ENCODE assay signal across 21 mouse cellular contexts in the genomic region with DNA sequence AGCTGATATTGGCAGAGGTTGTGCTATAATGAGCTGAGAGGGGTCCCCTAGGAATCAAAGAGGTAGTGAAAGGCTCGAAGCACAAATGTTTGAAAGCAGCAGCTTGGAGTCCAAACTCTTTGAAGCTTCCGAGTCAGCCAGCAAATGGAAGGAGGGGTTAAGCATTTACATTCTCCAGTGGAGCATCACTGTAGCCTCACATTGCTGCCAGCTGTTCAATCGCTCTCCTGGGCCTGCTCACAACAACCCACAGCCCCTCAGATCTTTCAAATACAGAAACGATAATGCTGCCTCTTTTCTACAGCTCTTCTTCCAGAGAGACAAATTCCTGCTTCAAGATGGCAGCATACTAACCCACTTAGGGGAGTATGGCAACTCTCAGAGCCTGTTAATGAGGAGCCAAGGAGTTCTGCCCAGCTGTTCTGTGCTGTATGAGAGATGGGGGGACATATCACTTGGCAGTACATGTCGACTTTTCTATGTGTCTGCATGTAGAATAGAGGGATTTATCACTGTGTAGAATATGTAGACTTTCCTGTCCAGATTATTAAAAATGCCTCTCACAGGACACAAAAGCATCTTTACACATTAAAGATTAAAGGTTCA.
DNase-seq lines count a peak whose midpoint lies in the region; ATAC-seq and TF ChIP-seq lines count a peak whose summit lies in the region.
"Had no signal": no experiment of that assay in that cellular context is flagged by ENCODE, and none has a peak within 500 bp of the region (broad histone marks: within the 10 kb centered on the region; RNA-seq: fewer than 3 reads in every experiment).

No protein-coding gene starts in this region.

- H3K4me2 ChIP-seq in forebrain, embryonic 13.5 days, result no peak overlapping the region
- H3K4me2 ChIP-seq in forebrain, embryonic 16.5 days (ENCODE audit: low read length), result no peak overlapping the region
- no peak overlapping the region for H3K4me2 ChIP-seq in hindbrain, embryonic 16.5 days (ENCODE audit: low read length)
- H3K4me2 ChIP-seq in hindbrain, postnatal 0 days (ENCODE audit: low read depth, low read length), result no peak overlapping the region
- no peak overlapping the region for H3K4me2 ChIP-seq in midbrain, embryonic 15.5 days
- H3K4me2 ChIP-seq in midbrain, embryonic 11.5 days, result no peak overlapping the region
- H3K4me2 ChIP-seq in neural tube, embryonic 14.5 days (ENCODE audit: low read depth, low read length), result no peak overlapping the region
- H3K4me2 ChIP-seq: embryonic facial prominence, embryonic 12.5 days; embryonic facial prominence, embryonic 15.5 days; heart, embryonic 13.5 days had no signal

- H3K4me1 ChIP-seq in forebrain, embryonic 13.5 days, result no peaks in the 10 kb centered on the region
- H3K4me1 ChIP-seq in forebrain, embryonic 16.5 days (replicated peaks; ENCODE audit: control insufficient read depth, insufficient read depth, low read length), result no peaks in the 10 kb centered on the region
- no peaks in the 10 kb centered on the region for H3K4me1 ChIP-seq in hindbrain, embryonic 16.5 days (ENCODE audit: control insufficient read depth, insufficient read depth, low read depth, low read length)
- H3K4me1 ChIP-seq in hindbrain, postnatal 0 days (ENCODE audit: insufficient read depth, low read length), result no peaks in the 10 kb centered on the region
- H3K4me1 ChIP-seq in midbrain, embryonic 15.5 days, result no peaks in the 10 kb centered on the region
- H3K4me1 ChIP-seq in midbrain, embryonic 11.5 days (ENCODE audit: control insufficient read depth, insufficient read depth, low read length), result no peaks in the 10 kb centered on the region
- H3K4me1 ChIP-seq in neural tube, embryonic 14.5 days (ENCODE audit: control insufficient read depth, insufficient read depth, low read length), result no peaks in the 10 kb centered on the region
- H3K4me1 ChIP-seq: embryonic facial prominence, embryonic 12.5 days; embryonic facial prominence, embryonic 15.5 days; heart, embryonic 13.5 days had no signal

- DNase-seq in hindbrain, postnatal 0 days (ENCODE audit: low spot score), result no peak
- no peak for DNase-seq in midbrain, embryonic 11.5 days (ENCODE audit: low spot score, missing footprints)
- DNase-seq in embryo, embryonic 10 days (ENCODE audit: low spot score), result no peak
- DNase-seq: adrenal gland, adult 8-10 months; adrenal gland, postnatal 25 days; cerebellum, adult 18-20 months; cerebellum, adult 9-10 months; cerebellum, postnatal 14 days; gastrocnemius, postnatal 25 days; heart, adult 18-20 months; heart, postnatal 14 days; heart, postnatal 4 days had no signal

- TF ChIP-seq CTCF in hindbrain, postnatal 0 days (IDR thresholded peaks at IDR 0.05; ENCODE audit: low read depth), result no peak

- no peaks in the 10 kb centered on the region for H3K27me3 ChIP-seq in forebrain, embryonic 13.5 days
- no peaks in the 10 kb centered on the region for H3K27me3 ChIP-seq in forebrain, embryonic 16.5 days (replicated peaks; ENCODE audit: control insufficient read depth, insufficient read depth, low read length)
- H3K27me3 ChIP-seq in hindbrain, embryonic 16.5 days (replicated peaks; ENCODE audit: control insufficient read depth, insufficient read depth, low read length), result no peaks in the 10 kb centered on the region
- no peaks in the 10 kb centered on the region for H3K27me3 ChIP-seq in hindbrain, postnatal 0 days (ENCODE audit: insufficient read depth, low read length)
- H3K27me3 ChIP-seq in midbrain, embryonic 15.5 days (replicated peaks), result no peaks in the 10 kb centered on the region
- H3K27me3 ChIP-seq in midbrain, embryonic 11.5 days (ENCODE audit: control insufficient read depth, insufficient read depth, low read length), result no peaks in the 10 kb centered on the region
- H3K27me3 ChIP-seq in neural tube, embryonic 14.5 days (ENCODE audit: control insufficient read depth, insufficient read depth, low read length), result no peaks in the 10 kb centered on the region
- H3K27me3 ChIP-seq: embryonic facial prominence, embryonic 12.5 days; embryonic facial prominence, embryonic 15.5 days; heart, embryonic 13.5 days had no signal

- H3K9ac ChIP-seq in forebrain, embryonic 13.5 days, result no peak overlapping the region
- no peak overlapping the region for H3K9ac ChIP-seq in forebrain, embryonic 16.5 days (replicated peaks; ENCODE audit: low read depth, low read length)
- H3K9ac ChIP-seq in hindbrain, embryonic 16.5 days (ENCODE audit: low read depth, low read length), result no peak overlapping the region
- H3K9ac ChIP-seq in hindbrain, postnatal 0 days (replicated peaks; ENCODE audit: low read length), result no peak overlapping the region
- H3K9ac ChIP-seq in midbrain, embryonic 15.5 days, result no peak overlapping the region
- H3K9ac ChIP-seq in midbrain, embryonic 11.5 days (ENCODE audit: low read length), result no peak overlapping the region
- no peak overlapping the region for H3K9ac ChIP-seq in neural tube, embryonic 14.5 days (replicated peaks; ENCODE audit: low read depth, low read length)
- H3K9ac ChIP-seq: embryonic facial prominence, embryonic 12.5 days; embryonic facial prominence, embryonic 15.5 days; heart, embryonic 13.5 days had no signal

- 66% methylated on average over 5 of the region's 5 CpGs for WGBS in forebrain, embryonic 13.5 days
- WGBS in forebrain, embryonic 16.5 days, result 63% methylated on average over 5 of the region's 5 CpGs
- 49% methylated on average over 5 of the region's 5 CpGs for WGBS in hindbrain, embryonic 16.5 days
- WGBS in hindbrain, postnatal 0 days, result 50% methylated on average over 5 of the region's 5 CpGs
- WGBS in midbrain, embryonic 15.5 days, result 48% methylated on average over 5 of the region's 5 CpGs
- 69% methylated on average over 5 of the region's 5 CpGs for WGBS in midbrain, embryonic 11.5 days
- WGBS in neural tube, embryonic 14.5 days, result 60% methylated on average over 5 of the region's 5 CpGs

- ATAC-seq in forebrain, embryonic 13.5 days, result 0 out of 2 replicates have a peak, but pooled peaks have one; percentile 10
- ATAC-seq in forebrain, embryonic 16.5 days, result no peak
- peak; percentile 52; the same call in 1 of the 2 replicates for ATAC-seq in hindbrain, embryonic 16.5 days
- ATAC-seq in hindbrain, postnatal 0 days, result no peak
- peak; percentile 76 for ATAC-seq in midbrain, embryonic 15.5 days (replicated peaks)
- ATAC-seq in midbrain, embryonic 11.5 days (ENCODE audit: low FRiP score), result no peak
- ATAC-seq in neural tube, embryonic 14.5 days (ENCODE audit: low read depth), result peak; percentile 85; the same call in 1 of the 2 replicates
- ATAC-seq: activated CD4-positive, CD25-positive, alpha-beta regulatory T cell, adult 4 months had no signal

- no peaks in the 10 kb centered on the region for H3K9me3 ChIP-seq in forebrain, embryonic 13.5 days (replicated peaks)
- H3K9me3 ChIP-seq in forebrain, embryonic 16.5 days (ENCODE audit: control insufficient read depth, low read length), result no peaks in the 10 kb centered on the region
- H3K9me3 ChIP-seq in hindbrain, embryonic 16.5 days (ENCODE audit: control insufficient read depth, low read length), result no peaks in the 10 kb centered on the region
- no peaks in the 10 kb centered on the region for H3K9me3 ChIP-seq in hindbrain, postnatal 0 days (ENCODE audit: low read length)
- no peaks in the 10 kb centered on the region for H3K9me3 ChIP-seq in midbrain, embryonic 15.5 days
- no peaks in the 10 kb centered on the region for H3K9me3 ChIP-seq in midbrain, embryonic 11.5 days (ENCODE audit: control insufficient read depth, low read length)
- no peaks in the 10 kb centered on the region for H3K9me3 ChIP-seq in neural tube, embryonic 14.5 days (ENCODE audit: control insufficient read depth, low read length)
- H3K9me3 ChIP-seq: embryonic facial prominence, embryonic 12.5 days; embryonic facial prominence, embryonic 15.5 days had no signal

- no peaks in the 10 kb centered on the region for H3K36me3 ChIP-seq in forebrain, embryonic 13.5 days (ENCODE audit: poor library complexity, severe bottlenecking)
- no peaks in the 10 kb centered on the region for H3K36me3 ChIP-seq in forebrain, embryonic 16.5 days (ENCODE audit: control insufficient read depth, insufficient read depth)
- H3K36me3 ChIP-seq in hindbrain, embryonic 16.5 days (ENCODE audit: control insufficient read depth, insufficient read depth, low read length), result no peaks in the 10 kb centered on the region
- H3K36me3 ChIP-seq in hindbrain, postnatal 0 days (ENCODE audit: insufficient read depth, low read length), result no peaks in the 10 kb centered on the region
- no peaks in the 10 kb centered on the region for H3K36me3 ChIP-seq in midbrain, embryonic 15.5 days (replicated peaks)
- no peaks in the 10 kb centered on the region for H3K36me3 ChIP-seq in midbrain, embryonic 11.5 days (ENCODE audit: control insufficient read depth, insufficient read depth, low read length)
- no peaks in the 10 kb centered on the region for H3K36me3 ChIP-seq in neural tube, embryonic 14.5 days (ENCODE audit: control insufficient read depth, insufficient read depth, low read length)
- H3K36me3 ChIP-seq: embryonic facial prominence, embryonic 12.5 days; embryonic facial prominence, embryonic 15.5 days; heart, embryonic 13.5 days had no signal

- no peak overlapping the region for H3K4me3 ChIP-seq in forebrain, embryonic 13.5 days
- no peak overlapping the region for H3K4me3 ChIP-seq in forebrain, embryonic 16.5 days (replicated peaks; ENCODE audit: low read length)
- H3K4me3 ChIP-seq in hindbrain, embryonic 16.5 days (ENCODE audit: low read length), result no peak overlapping the region
- no peak overlapping the region for H3K4me3 ChIP-seq in hindbrain, postnatal 0 days (ENCODE audit: low read length)
- no peak overlapping the region for H3K4me3 ChIP-seq in midbrain, embryonic 15.5 days
- no peak overlapping the region for H3K4me3 ChIP-seq in midbrain, embryonic 11.5 days (ENCODE audit: low read depth, low read length)
- no peak overlapping the region for H3K4me3 ChIP-seq in neural tube, embryonic 14.5 days (ENCODE audit: low read depth, low read length)
- H3K4me3 ChIP-seq: embryonic facial prominence, embryonic 12.5 days; embryonic facial prominence, embryonic 15.5 days; heart, embryonic 13.5 days had no signal

- H3K27ac ChIP-seq in forebrain, embryonic 13.5 days, result no peak overlapping the region
- no peak overlapping the region for H3K27ac ChIP-seq in forebrain, embryonic 16.5 days (ENCODE audit: low read length)
- no peak overlapping the region for H3K27ac ChIP-seq in hindbrain, embryonic 16.5 days (ENCODE audit: low read depth, low read length)
- no peak overlapping the region for H3K27ac ChIP-seq in hindbrain, postnatal 0 days
- H3K27ac ChIP-seq in midbrain, embryonic 15.5 days, result no peak overlapping the region
- no peak overlapping the region for H3K27ac ChIP-seq in midbrain, embryonic 11.5 days (ENCODE audit: low read depth, low read length)
- H3K27ac ChIP-seq in neural tube, embryonic 14.5 days (ENCODE audit: low read depth, low read length), result no peak overlapping the region
- H3K27ac ChIP-seq: embryonic facial prominence, embryonic 12.5 days; embryonic facial prominence, embryonic 15.5 days; heart, embryonic 13.5 days had no signal

Comparison
In these comparisons a context has a peak if more than half of its experiments do, and no peak if none do; other contexts are left out.
1. ATAC-seq: peak in forebrain, embryonic 13.5 days (single experiment), hindbrain, embryonic 16.5 days (single experiment), midbrain, embryonic 15.5 days (single experiment) and neural tube, embryonic 14.5 days (single experiment); none in forebrain, embryonic 16.5 days (single experiment), hindbrain, postnatal 0 days (single experiment) and midbrain, embryonic 11.5 days (single experiment).